Mouse (Mus musculus): Measurements from ENCODE around the gene Cyb5r1. TPM values are rescaled to one million over a fixed set of nuclear protein-coding genes. Genes with fewer than 3 reads are reported as not detected.
"Not testable (repeated sequence)": the region's sequence is repeated elsewhere in the genome, so short reads cannot be mapped to it uniquely, and the experiment has no call there.

Gene Cyb5r1
- total and polyA plus RNA-seq, 3 experiments, result 17.5 to 43.6 (median 38.1) TPM

DNA sequence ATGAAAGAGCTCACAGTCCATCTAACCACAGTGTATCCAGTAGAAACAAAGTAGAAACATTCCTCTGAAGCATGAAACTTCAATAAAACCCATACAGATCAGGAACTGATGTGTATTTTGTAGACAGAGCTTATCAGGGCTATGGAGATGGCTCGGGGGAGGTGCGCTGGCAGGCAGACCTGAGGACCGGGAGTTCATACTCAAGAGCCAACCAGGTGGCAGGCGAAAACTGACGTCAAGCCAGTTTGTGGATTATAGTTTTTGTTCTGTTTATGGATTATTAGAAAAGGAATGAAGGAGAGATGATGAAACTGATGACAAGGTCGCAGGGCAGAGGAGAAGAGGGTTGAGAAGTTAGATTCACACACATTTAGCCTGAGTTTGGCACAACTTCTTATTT is 35.1 kb downstream of the Cyb5r1 start:
- Histone ChIP-seq H3K36me3 (replicated peaks in 1 of 2; ENCODE audit: control insufficient read depth in 1 of 2, insufficient read depth in 1 of 2, low read length in 1 of 2) (peaks cover 0 to 25% of the 10 kb centered on the region in 2 experiments), H3K4me3 (replicated peaks in 1 of 3; ENCODE audit: low read depth in 2 of 3, low read length in 2 of 3, poor library complexity in 1 of 3) (no peak overlapping the region), H3K27ac (ENCODE audit: insufficient read depth, low read depth) (no peak overlapping the region), H3K4me1 (ENCODE audit: control insufficient read depth in 1 of 2, insufficient read depth in 2 of 2) (peaks cover 2 to 11% of the 10 kb centered on the region in 2 experiments; a peak in 2 of 4 replicates), H3K9me3 (replicated peaks; ENCODE audit: low read length) (no peaks in the 10 kb centered on the region), H3K79me2 (replicated peaks; ENCODE audit: control insufficient read depth, extremely low read depth, insufficient read depth, poor library complexity, severe bottlenecking) (peaks cover 2% of the 10 kb centered on the region; the same call in 1 of the 2 replicates), H3K27me3 (replicated peaks) (no peaks in the 10 kb centered on the region), H3K9ac (ENCODE audit: insufficient read depth, low read depth) (no peak overlapping the region), H3K4me2 (ENCODE audit: insufficient read depth, low read depth, poor library complexity, severe bottlenecking) (no peak overlapping the region)
- dilution Hi-C loops (cut with MboI; ENCODE audit: extremely low pct_ligation_motif_present, extremely low pct_unique_long_range_greater_than_20kb, low sequenced_read_pairs) (no loop called here), in situ Hi-C loops (cut with MboI; ENCODE audit: low pct_ligation_motif_present, low pct_unique_long_range_greater_than_20kb, low sequenced_read_pairs) (no loop called here)
- no peak for DNase-seq (ENCODE audit: extremely low read depth)
- TF ChIP-seq MAZ (IDR thresholded peaks at IDR 0.05; ENCODE audit: low read depth, low read length), result no peak
- TF ChIP-seq E2F4 (IDR thresholded peaks at IDR 0.05; ENCODE audit: insufficient replicate concordance, low read depth, low read length), result no peak
- TF ChIP-seq MEF2A (IDR thresholded peaks at IDR 0.05; ENCODE audit: borderline replicate concordance, low read depth, low read length), result no peak

- H3K36me3 ChIP-seq (replicated peaks in 1 of 2; ENCODE audit: control insufficient read depth in 1 of 2, insufficient read depth in 1 of 2, low read length in 1 of 2), result peaks cover 0 to 28% of the 10 kb centered on the region in 2 experiments
Measured at GRCm38 (mm10) chr1:134441737-134442136, 36.4 kb downstream of the Cyb5r1 start.

GRCm38 (mm10) chr1:134442394-134442793 is 37.0 kb downstream of the Cyb5r1 start:
- no peak overlapping the region for H3K4me2 ChIP-seq (ENCODE audit: insufficient read depth, low read depth, poor library complexity, severe bottlenecking)
- in situ Hi-C loops (cut with MboI; ENCODE audit: low pct_ligation_motif_present, low pct_unique_long_range_greater_than_20kb, low sequenced_read_pairs), result no loop called here
- peaks cover 0 to 7% of the 10 kb centered on the region in 2 experiments; a peak in 1 of 4 replicates for H3K4me1 ChIP-seq (ENCODE audit: control insufficient read depth in 1 of 2, insufficient read depth in 2 of 2)
- H3K27ac ChIP-seq (ENCODE audit: insufficient read depth, low read depth), result no peak overlapping the region
- H3K79me2 ChIP-seq (replicated peaks; ENCODE audit: control insufficient read depth, extremely low read depth, insufficient read depth, poor library complexity, severe bottlenecking), result no peaks in the 10 kb centered on the region
- no peak overlapping the region for H3K9ac ChIP-seq (ENCODE audit: insufficient read depth, low read depth)
- TF ChIP-seq MAFK (IDR thresholded peaks at IDR 0.05; ENCODE audit: insufficient replicate concordance, low read length) (no peak), JUN (IDR thresholded peaks at IDR 0.05; ENCODE audit: insufficient read depth, low read depth, low read length) (no peak), SMC3 (IDR thresholded peaks at IDR 0.05; ENCODE audit: low read depth, low read length) (no peak), MAX (IDR thresholded peaks at IDR 0.05; ENCODE audit: low read length) (no peak), CHD2 (IDR thresholded peaks at IDR 0.05; ENCODE audit: low read length) (no peak), POLR2AphosphoS2 (IDR thresholded peaks at IDR 0.05; ENCODE audit: low read depth, low read length) (no peak), MXI1 (IDR thresholded peaks at IDR 0.05; ENCODE audit: low read depth, low read length) (no peak), BHLHE40 (IDR thresholded peaks at IDR 0.05; ENCODE audit: low read depth, low read length) (no peak), RAD21 (IDR thresholded peaks at IDR 0.05; ENCODE audit: low read depth, low read length) (no peak)
- no peaks in the 10 kb centered on the region for H3K27me3 ChIP-seq (replicated peaks)
- dilution Hi-C loops (cut with MboI; ENCODE audit: extremely low pct_ligation_motif_present, extremely low pct_unique_long_range_greater_than_20kb, low sequenced_read_pairs), result no loop called here
- peaks cover 0 to 28% of the 10 kb centered on the region in 2 experiments for H3K36me3 ChIP-seq (replicated peaks in 1 of 2; ENCODE audit: control insufficient read depth in 1 of 2, insufficient read depth in 1 of 2, low read length in 1 of 2)
- no peak for DNase-seq (ENCODE audit: extremely low read depth)
- no peak overlapping the region for H3K4me3 ChIP-seq (replicated peaks in 1 of 3; ENCODE audit: low read depth in 2 of 3, low read length in 2 of 3, poor library complexity in 1 of 3)
- H3K9me3 ChIP-seq (replicated peaks; ENCODE audit: low read length), result no peaks in the 10 kb centered on the region

More at GRCm38 (mm10) chr1:134441737-134442136, 36.4 kb downstream of the Cyb5r1 start:
- DNase-seq (ENCODE audit: extremely low read depth); H3K9me3 ChIP-seq (replicated peaks; ENCODE audit: low read length); H3K4me2 ChIP-seq (ENCODE audit: insufficient read depth, low read depth, poor library complexity, severe bottlenecking); H3K27ac ChIP-seq (ENCODE audit: insufficient read depth, low read depth); dilution Hi-C loops (cut with MboI; ENCODE audit: extremely low pct_ligation_motif_present, extremely low pct_unique_long_range_greater_than_20kb, low sequenced_read_pairs); H3K4me1 ChIP-seq (ENCODE audit: control insufficient read depth in 1 of 2, insufficient read depth in 2 of 2); in situ Hi-C loops (cut with MboI; ENCODE audit: low pct_ligation_motif_present, low pct_unique_long_range_greater_than_20kb, low sequenced_read_pairs); H3K27me3 ChIP-seq (replicated peaks); H3K4me3 ChIP-seq (replicated peaks in 1 of 3; ENCODE audit: low read depth in 2 of 3, low read length in 2 of 3, poor library complexity in 1 of 3); H3K9ac ChIP-seq (ENCODE audit: insufficient read depth, low read depth); H3K79me2 ChIP-seq (replicated peaks; ENCODE audit: control insufficient read depth, extremely low read depth, insufficient read depth, poor library complexity, severe bottlenecking): not testable (repeated sequence)

DNA sequence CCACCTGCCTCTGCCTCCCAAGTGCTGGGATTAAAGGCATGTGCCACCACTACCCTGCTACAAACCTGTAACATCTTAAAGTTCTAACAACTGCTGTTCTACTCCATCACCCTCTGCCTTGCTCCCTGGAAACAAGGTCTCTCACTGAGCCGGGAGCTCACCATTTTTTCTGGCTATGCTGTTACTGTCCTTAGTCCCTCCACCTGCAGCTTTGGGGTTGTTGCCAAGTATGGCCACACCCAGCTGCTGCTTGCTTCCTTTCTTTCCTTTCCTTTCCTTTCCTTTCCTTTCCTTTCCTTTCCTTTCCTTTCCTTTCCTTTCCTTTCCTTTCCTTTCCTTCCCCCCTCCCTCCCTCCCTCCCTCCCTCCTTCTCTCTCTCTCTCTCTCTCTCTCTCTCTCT is 37.9 kb downstream of the Cyb5r1 start:
- H3K27me3 ChIP-seq (replicated peaks); H3K9ac ChIP-seq (ENCODE audit: insufficient read depth, low read depth); dilution Hi-C loops (cut with MboI; ENCODE audit: extremely low pct_ligation_motif_present, extremely low pct_unique_long_range_greater_than_20kb, low sequenced_read_pairs); H3K79me2 ChIP-seq (replicated peaks; ENCODE audit: control insufficient read depth, extremely low read depth, insufficient read depth, poor library complexity, severe bottlenecking); H3K9me3 ChIP-seq (replicated peaks; ENCODE audit: low read length); in situ Hi-C loops (cut with MboI; ENCODE audit: low pct_ligation_motif_present, low pct_unique_long_range_greater_than_20kb, low sequenced_read_pairs); DNase-seq (ENCODE audit: extremely low read depth); H3K4me3 ChIP-seq (replicated peaks in 1 of 3; ENCODE audit: low read depth in 2 of 3, low read length in 2 of 3, poor library complexity in 1 of 3); H3K27ac ChIP-seq (ENCODE audit: insufficient read depth, low read depth); H3K4me2 ChIP-seq (ENCODE audit: insufficient read depth, low read depth, poor library complexity, severe bottlenecking); H3K4me1 ChIP-seq (ENCODE audit: control insufficient read depth in 1 of 2, insufficient read depth in 2 of 2): not testable (repeated sequence)
- peaks cover 0 to 27% of the 10 kb centered on the region in 2 experiments for H3K36me3 ChIP-seq (replicated peaks in 1 of 2; ENCODE audit: control insufficient read depth in 1 of 2, insufficient read depth in 1 of 2, low read length in 1 of 2)
